Mouse (Mus musculus) CH12F3 (cell line): ENCODE measurements around the gene Ppargc1a.

Experiments used
- in situ Hi-C: fragments of 300-500 bp; cut with MboI; formaldehyde crosslinking; loops from 2 replicates; pipeline ENCODE4 v1.14.3; 2020; ENCODE audit warnings: low sequenced_read_pairs

Ppargc1a gene

DNA sequence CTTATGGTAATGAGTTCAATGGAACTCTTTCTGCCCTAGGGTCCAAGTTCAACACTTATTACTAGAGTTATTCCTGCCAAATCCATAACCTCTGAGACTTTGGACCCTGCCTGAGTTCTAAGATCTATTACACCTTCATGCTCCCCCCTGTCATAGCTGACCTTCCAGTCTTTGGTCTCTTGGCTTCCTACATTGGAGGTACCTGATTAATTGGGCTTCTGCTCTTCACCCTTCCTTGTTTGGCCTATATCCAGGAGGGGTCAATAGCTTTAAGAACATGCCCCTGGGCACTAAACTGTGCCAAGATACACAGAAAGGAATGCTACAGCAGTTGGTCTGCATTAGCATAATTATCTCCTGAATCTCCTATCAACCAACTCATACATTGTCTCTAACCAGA is 141.1 kb downstream of the Ppargc1a start:
- in situ Hi-C loops = no loop called here

- in situ Hi-C loops = no loop called here
Observed at GRCm38 (mm10) chr5:51416377-51416776, 151.1 kb downstream of the Ppargc1a start.

GRCm38 (mm10) chr5:51415456-51415855 is 152.1 kb downstream of the Ppargc1a start:
- in situ Hi-C loops = no loop called here

- in situ Hi-C loops = no loop called here
Observed at GRCm38 (mm10) chr5:51412303-51413117, 155.0 kb downstream of the Ppargc1a start.

- in situ Hi-C loops = no loop called here
Observed at GRCm38 (mm10) chr5:51410006-51410405, 157.5 kb downstream of the Ppargc1a start.

DNA sequence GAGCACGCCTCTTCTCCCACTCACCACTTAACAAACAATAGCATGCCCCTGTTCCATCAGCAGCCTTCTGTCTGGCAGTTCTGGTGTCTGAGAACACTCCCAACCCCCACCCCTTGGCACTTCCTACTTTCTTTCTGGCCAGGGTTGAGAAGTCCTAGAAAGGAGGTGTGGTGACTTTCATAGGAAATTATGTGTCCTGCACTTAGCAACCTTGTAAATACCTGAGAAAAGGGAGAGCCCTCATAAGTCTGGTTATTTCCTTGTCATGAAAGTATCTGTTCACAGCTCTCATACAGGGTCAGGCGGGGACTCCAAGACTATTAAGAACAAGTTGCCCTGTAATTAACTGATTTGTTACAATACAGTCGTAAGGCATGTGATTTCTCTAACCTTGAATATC is 161.1 kb downstream of the Ppargc1a start:
- in situ Hi-C loops = no loop called here
